Mouse (Mus musculus) thymus, adult 2 months (tissue): Measurements from ENCODE around the gene Rpn2.

Experiments used
- CTCF ChIP-seq: fragments of 200-500 bp; IDR thresholded peaks from 2 replicates; pipeline ENCODE4 v1.5.1; 2012; ENCODE audit warnings: mild to moderate bottlenecking, control low read depth, low read length, moderate library complexity, borderline replicate concordance; ENCODE audit not compliant: control insufficient read depth, poor library complexity, insufficient read depth; ENCODE audit errors: extremely low read depth
- POLR2A ChIP-seq: fragments of 200-500 bp; IDR thresholded peaks from 2 replicates; pipeline ENCODE4 v1.6.1; 2012; ENCODE audit warnings: mild to moderate bottlenecking, low read length, control low read depth, moderate library complexity; ENCODE audit not compliant: control insufficient read depth, poor library complexity, insufficient read depth; ENCODE audit errors: extremely low read depth

DNA sequence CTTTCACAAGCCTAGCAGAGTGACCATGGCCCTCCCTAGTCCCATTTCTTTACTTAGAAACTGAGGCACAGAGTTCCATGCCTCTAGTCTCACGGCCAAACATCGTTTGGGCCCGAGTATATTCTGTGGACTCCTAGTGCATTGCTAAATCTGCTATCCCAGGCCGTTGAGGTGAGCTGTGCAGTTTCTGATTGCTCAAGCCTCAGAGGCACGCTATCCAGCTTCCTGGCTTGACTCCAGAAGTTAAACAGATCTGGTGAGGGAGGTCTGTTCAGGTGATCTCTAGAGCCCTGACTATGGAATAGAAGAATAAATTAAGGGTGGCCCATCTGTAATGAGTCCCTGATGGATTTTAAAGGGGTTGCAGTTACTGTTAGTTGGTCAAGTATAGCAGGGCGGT lies 38.4 kb downstream of the Rpn2 start:
- no peak for TF ChIP-seq CTCF
- TF ChIP-seq POLR2A = no peak
